Mouse (Mus musculus) embryonic facial prominence, embryonic 13.5 days (tissue): ENCODE results near the gene Epas1. TPM values are rescaled to one million over a fixed set of nuclear protein-coding genes. Genes with fewer than 3 reads are reported as not detected.

ENCODE experiments used
- ATAC-seq: fragments of 200-750 bp; cut with Nextera tagmentation; 2 replicates; pipeline ENCODE4 v1.8.0; 2017; ENCODE audit warnings: low read depth; ENCODE audit not compliant: insufficient number of reproducible peaks, insufficient read depth, low FRiP score, low TSS enrichment
- H3K27ac ChIP-seq: fragments of 300-500 bp; sonication (generic); 2 replicates; pipeline ENCODE4 v1.5.1; 2015; ENCODE audit warnings: moderate library complexity, mild to moderate bottlenecking, inconsistent platforms
- H3K27me3 ChIP-seq: fragments of 300-500 bp; sonication (generic); 2 replicates; pipeline ENCODE4 v1.6.1; 2015; ENCODE audit warnings: mild to moderate bottlenecking, inconsistent platforms
- H3K36me3 ChIP-seq: fragments of 300-500 bp; sonication (generic); 2 replicates; pipeline ENCODE4 v1.6.1; 2015; ENCODE audit warnings: mild to moderate bottlenecking, inconsistent platforms
- H3K4me1 ChIP-seq: fragments of 300-500 bp; sonication (generic); 2 replicates; pipeline ENCODE4 v1.6.1; 2015; ENCODE audit warnings: inconsistent platforms
- H3K4me2 ChIP-seq: fragments of 300-500 bp; sonication (generic); 2 replicates; pipeline ENCODE4 v1.6.1; 2015; ENCODE audit warnings: moderate library complexity, mild to moderate bottlenecking, inconsistent platforms
- H3K4me3 ChIP-seq: fragments of 300-500 bp; sonication (generic); 2 replicates; pipeline ENCODE4 v1.5.1; 2015; ENCODE audit warnings: mild to moderate bottlenecking, inconsistent platforms
- H3K9ac ChIP-seq: fragments of 300-500 bp; sonication (generic); 2 replicates; pipeline ENCODE4 v1.6.1; 2015; ENCODE audit warnings: mild to moderate bottlenecking, inconsistent platforms
- H3K9me3 ChIP-seq: fragments of 300-500 bp; sonication (generic); 2 replicates; pipeline ENCODE4 v1.6.1; 2016; ENCODE audit warnings: inconsistent platforms
- WGBS: fragments of 180-500 bp; shearing (Covaris S2); methylation state at CpG from one replicate; pipeline ENCODE4 v1.1.7; 2015; ENCODE audit warnings: mixed read lengths; 5-methylcytosine and 5-hydroxymethylcytosine counted together
- polyA plus RNA-seq: library from polyadenylated mRNA; unstranded; fragments of >200 nt; fragmentation: Nextera tagmentation; extraction: Ambion mirVana; gene quantifications from 2 replicates; pipeline ENCODE4 v1.2.1, GENCODE M21; 2015

The Epas1 gene
- polyA plus RNA-seq, 1 experiment from 2014 or later: 3.0 TPM

GRCm38 (mm10) chr17:86798460-86798859, 45.0 kb downstream of the Epas1 start:
- peaks cover 24% of the 10 kb centered on the region for H3K4me1 ChIP-seq
- no peaks in the 10 kb centered on the region for H3K27me3 ChIP-seq
- H3K4me3 ChIP-seq: no peak overlapping the region
- H3K36me3 ChIP-seq: no peaks in the 10 kb centered on the region
- H3K9ac ChIP-seq: no peak overlapping the region
- 56% methylated on average over 8 of the region's 8 CpGs for WGBS
- no peaks in the 10 kb centered on the region for H3K9me3 ChIP-seq
- no peak for ATAC-seq
- H3K27ac ChIP-seq: peak overlapping the region; percentile 18; the same call in 1 of the 2 replicates
- no peak overlapping the region for H3K4me2 ChIP-seq

GRCm38 (mm10) chr17:86798951-86799350, 45.5 kb downstream of the Epas1 start:
- no peak for ATAC-seq
- 84% methylated on average over 11 of the region's 11 CpGs for WGBS
- Histone ChIP-seq H3K9me3 (no peaks in the 10 kb centered on the region), H3K4me3 (no peak overlapping the region), H3K9ac (no peak overlapping the region), H3K4me2 (no peak overlapping the region), H3K36me3 (no peaks in the 10 kb centered on the region), H3K4me1 (peaks cover 24% of the 10 kb centered on the region), H3K27me3 (no peaks in the 10 kb centered on the region), H3K27ac (no peak overlapping the region)

GRCm38 (mm10) chr17:86800535-86800934, 47.0 kb downstream of the Epas1 start:
- Histone ChIP-seq H3K27me3 (no peaks in the 10 kb centered on the region), H3K36me3 (no peaks in the 10 kb centered on the region), H3K27ac (peak overlapping the region; percentile 9; the same call in 1 of the 2 replicates), H3K9me3 (no peaks in the 10 kb centered on the region), H3K4me2 (no peak overlapping the region), H3K9ac (no peak overlapping the region), H3K4me1 (peaks cover 24% of the 10 kb centered on the region), H3K4me3 (no peak overlapping the region)
- 62% methylated on average over 12 of the region's 12 CpGs for WGBS
- no peak for ATAC-seq

DNA sequence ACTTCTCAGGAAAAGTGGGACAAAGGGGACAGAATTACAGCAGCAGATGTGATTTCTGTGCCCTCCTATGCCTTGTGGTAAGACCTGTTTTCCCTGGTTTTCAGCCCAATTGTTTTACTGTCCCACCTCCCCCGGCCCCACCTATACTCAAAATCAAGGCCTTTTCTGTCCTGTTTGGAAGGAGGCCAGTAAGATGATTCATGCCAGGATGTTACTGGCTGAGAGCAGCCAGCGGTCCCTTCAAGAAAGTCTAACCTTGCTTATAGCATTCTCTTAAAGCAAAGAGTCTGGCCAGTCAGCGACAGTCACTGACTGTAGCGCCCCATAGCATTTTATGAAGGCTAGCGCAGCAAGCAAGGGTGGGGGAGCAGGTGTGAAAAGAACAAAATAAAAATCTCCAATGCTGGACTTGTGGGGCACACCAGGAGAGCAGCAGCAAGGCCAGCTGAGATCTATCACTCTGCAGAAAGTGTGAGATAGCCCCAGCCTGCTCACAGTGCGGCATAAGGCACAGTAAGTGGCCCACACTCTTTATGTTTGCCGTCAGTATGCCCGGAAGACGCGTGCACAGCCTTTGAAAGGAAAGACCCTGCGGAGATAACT, 47.8 kb downstream of the Epas1 start:
- Histone ChIP-seq H3K4me1 (peaks cover 24% of the 10 kb centered on the region), H3K27me3 (no peaks in the 10 kb centered on the region), H3K27ac (peak overlapping the region; percentile 57), H3K9me3 (no peaks in the 10 kb centered on the region), H3K9ac (no peak overlapping the region), H3K4me3 (no peak overlapping the region), H3K4me2 (no peak overlapping the region), H3K36me3 (no peaks in the 10 kb centered on the region)
- ATAC-seq: no peak
- 77% methylated on average over 11 of the region's 11 CpGs for WGBS

DNA sequence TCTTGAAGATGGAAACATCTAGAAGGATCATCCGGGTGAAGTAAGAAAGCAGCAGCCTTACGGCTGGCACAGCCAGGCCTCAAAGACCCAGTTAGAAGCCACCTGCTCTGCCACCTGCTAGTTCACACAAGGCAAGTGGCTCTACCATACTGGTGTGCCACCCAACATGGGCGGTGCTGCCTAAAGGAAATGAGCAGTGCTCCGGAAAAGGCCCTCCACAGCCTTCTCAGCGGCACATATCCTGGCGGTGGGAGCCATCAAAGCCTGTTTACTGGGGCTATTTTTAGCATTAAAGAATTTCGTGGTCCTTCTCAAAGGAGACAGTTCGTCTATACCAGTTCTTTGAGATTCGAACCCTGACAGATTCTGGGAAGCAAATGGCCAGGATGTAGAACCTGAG, 48.4 kb downstream of the Epas1 start:
- H3K4me1 ChIP-seq: peaks cover 24% of the 10 kb centered on the region
- no peaks in the 10 kb centered on the region for H3K36me3 ChIP-seq
- H3K4me3 ChIP-seq: no peak overlapping the region
- H3K9ac ChIP-seq: no peak overlapping the region
- H3K9me3 ChIP-seq: no peaks in the 10 kb centered on the region
- 59% methylated on average over 9 of the region's 9 CpGs for WGBS
- peak overlapping the region; percentile 57; the same call in 1 of the 2 replicates for H3K27ac ChIP-seq
- no peak for ATAC-seq
- no peaks in the 10 kb centered on the region for H3K27me3 ChIP-seq
- H3K4me2 ChIP-seq: no peak overlapping the region

DNA sequence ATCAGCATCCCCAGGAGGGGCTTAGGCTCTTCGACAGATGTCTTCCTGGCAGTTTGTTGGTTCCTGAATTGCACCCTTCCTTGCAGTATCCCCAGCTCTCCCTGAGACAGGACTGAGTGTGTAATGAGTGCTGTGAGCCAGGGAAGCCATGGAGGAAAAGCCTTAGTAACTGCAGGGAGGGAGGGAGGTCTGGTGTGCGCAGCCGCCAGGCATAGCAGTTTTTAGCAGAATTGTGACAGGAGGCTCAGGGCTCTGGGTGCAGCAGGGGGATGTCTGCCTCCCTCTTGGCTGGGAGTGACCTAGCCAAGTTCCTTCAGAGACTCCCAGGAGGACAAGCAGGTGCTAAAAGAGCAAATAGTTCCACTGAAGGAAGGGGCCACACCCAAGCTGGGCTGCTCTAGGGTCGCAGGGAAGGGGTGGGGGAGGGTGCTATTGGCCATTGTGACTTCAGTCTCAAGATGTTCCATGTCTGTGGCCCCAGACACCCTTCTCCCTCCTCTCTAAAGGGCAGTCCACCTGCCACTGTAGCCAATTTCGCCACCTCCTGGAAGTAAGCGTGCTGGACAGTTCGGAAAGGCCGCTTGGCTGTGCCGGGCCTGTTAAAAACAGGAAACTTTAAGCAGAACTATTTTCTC, 49.0 kb downstream of the Epas1 start:
- ATAC-seq: no peak
- Histone ChIP-seq H3K4me3 (no peak overlapping the region), H3K36me3 (no peaks in the 10 kb centered on the region), H3K27me3 (no peaks in the 10 kb centered on the region), H3K9ac (no peak overlapping the region), H3K4me1 (peaks cover 24% of the 10 kb centered on the region), H3K27ac (0 out of 2 replicates have a peak overlapping the region, but pooled peaks have one; percentile 2), H3K4me2 (no peak overlapping the region), H3K9me3 (no peaks in the 10 kb centered on the region)
- whole genome bisulfite sequencing: 63% methylated on average over 9 of the region's 9 CpGs

DNA sequence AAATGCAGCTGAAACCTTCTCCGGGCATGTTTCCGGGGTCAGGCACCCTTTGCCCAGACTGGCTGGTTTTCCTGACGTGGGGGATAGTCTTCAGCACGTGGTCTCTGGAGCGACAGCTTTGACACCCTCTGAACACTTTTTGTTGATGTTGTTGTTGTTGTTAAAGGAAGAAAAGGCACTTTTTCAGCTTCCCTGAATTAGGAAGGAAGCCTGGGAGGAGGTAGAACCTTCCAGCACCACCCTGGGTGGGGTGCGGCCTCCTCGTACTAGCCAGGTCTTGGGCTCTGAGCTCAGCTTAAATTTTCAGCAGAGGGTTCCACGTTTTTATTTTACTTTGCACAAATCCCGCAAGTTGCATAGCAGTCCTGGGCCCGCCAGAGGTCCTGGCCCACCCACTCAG, 49.6 kb downstream of the Epas1 start:
- no peak overlapping the region for H3K9ac ChIP-seq
- H3K36me3 ChIP-seq: no peaks in the 10 kb centered on the region
- H3K4me2 ChIP-seq: no peak overlapping the region
- no peak overlapping the region for H3K27ac ChIP-seq
- no peaks in the 10 kb centered on the region for H3K27me3 ChIP-seq
- no peak for ATAC-seq
- H3K4me1 ChIP-seq: peaks cover 24% of the 10 kb centered on the region
- WGBS: 80% methylated on average over 10 of the region's 10 CpGs
- no peak overlapping the region for H3K4me3 ChIP-seq
- no peaks in the 10 kb centered on the region for H3K9me3 ChIP-seq

DNA sequence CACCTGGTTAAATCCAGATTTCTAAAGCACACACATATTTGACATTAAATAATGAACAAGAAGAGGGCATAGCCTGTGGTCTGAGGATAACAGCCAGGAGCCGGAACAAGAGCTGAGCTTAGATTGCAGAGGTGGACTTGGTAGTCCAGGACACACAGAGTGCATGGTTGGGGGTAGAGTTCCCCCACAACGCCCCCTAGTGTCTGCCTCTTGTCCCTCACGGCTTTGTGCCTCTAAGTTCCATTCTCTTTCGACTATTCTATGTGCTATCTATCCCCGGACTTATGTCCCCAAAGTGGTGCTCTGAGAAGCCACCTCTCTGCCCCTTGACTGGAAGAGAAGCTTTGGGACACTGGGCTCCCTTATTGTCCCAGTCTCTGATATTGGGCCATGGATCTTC, 50.2 kb downstream of the Epas1 start:
- H3K36me3 ChIP-seq: no peaks in the 10 kb centered on the region
- no peak overlapping the region for H3K4me2 ChIP-seq
- no peak overlapping the region for H3K9ac ChIP-seq
- no peaks in the 10 kb centered on the region for H3K27me3 ChIP-seq
- H3K9me3 ChIP-seq: no peaks in the 10 kb centered on the region
- no peak for ATAC-seq
- no peak overlapping the region for H3K27ac ChIP-seq
- peaks cover 20% of the 10 kb centered on the region for H3K4me1 ChIP-seq
- WGBS: 80% methylated on average over 5 of the region's 5 CpGs
- no peak overlapping the region for H3K4me3 ChIP-seq

GRCm38 (mm10) chr17:86812029-86812428, 58.5 kb downstream of the Epas1 start:
- no peak overlapping the region for H3K9ac ChIP-seq

GRCm38 (mm10) chr17:86814320-86814719, 60.8 kb downstream of the Epas1 start:
- Histone ChIP-seq H3K36me3 (no peaks in the 10 kb centered on the region), H3K27me3 (peaks cover 4% of the 10 kb centered on the region; the same call in 1 of the 2 replicates), H3K4me2 (no peak overlapping the region), H3K27ac (no peak overlapping the region), H3K4me1 (peaks cover 9% of the 10 kb centered on the region; the same call in 1 of the 2 replicates), H3K4me3 (no peak overlapping the region), H3K9me3 (no peaks in the 10 kb centered on the region), H3K9ac (no peak overlapping the region)
- 32% methylated on average over 1 of the region's 1 CpGs for WGBS
- ATAC-seq: no peak

More at GRCm38 (mm10) chr17:86812029-86812428, 58.5 kb downstream of the Epas1 start:
- WGBS: 1% methylated on average over 4 of the region's 4 CpGs
- H3K36me3 ChIP-seq: no peaks in the 10 kb centered on the region
- no peak overlapping the region for H3K27ac ChIP-seq
- 0 out of 2 replicates have a peak, but pooled peaks have one; percentile 32 for ATAC-seq
- H3K4me2 ChIP-seq: no peak overlapping the region
- H3K4me3 ChIP-seq: no peak overlapping the region
- H3K4me1 ChIP-seq: peaks cover 4% of the 10 kb centered on the region; the same call in 1 of the 2 replicates
- peaks cover 4% of the 10 kb centered on the region; the same call in 1 of the 2 replicates for H3K27me3 ChIP-seq
- no peaks in the 10 kb centered on the region for H3K9me3 ChIP-seq

DNA sequence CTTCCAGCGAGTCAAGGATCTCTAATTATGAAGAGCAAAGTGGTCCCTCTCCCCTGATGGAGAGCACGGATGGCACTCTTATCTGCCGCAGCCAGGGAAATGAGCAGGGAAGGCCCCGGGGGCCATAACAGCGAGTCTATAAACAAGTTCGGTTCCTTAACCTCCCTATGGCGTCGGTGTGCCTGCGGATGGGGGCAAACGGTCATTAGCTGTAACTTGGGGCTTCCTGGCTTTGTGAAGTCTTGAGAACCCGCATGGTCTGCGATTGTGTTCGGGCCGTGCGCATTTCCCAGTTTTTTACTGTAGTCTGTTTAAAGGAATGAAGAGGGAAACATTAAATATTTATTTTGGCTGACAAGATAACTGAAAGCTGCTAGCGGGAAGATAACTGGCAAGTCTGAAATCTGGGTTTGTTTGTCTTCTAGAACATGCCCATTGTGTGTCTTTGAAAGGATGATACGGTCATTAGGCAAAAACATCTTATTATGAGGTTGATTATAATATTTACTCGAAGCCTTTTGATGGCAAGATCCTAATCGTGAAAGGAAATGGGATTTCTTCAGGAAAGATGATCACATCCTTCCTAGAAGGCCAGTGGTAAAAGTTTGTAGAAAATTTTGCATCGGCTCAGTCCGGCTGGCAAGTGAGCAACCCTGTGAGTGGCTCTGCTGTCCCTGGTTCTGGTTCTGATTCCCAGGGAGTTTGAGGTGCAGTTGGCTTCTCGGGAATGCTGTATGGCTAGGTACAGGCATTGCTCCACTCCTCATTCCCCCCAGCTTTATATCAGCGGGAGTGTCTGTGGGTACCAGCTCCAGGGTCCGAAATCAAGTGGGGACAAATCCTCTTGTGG, 61.7 kb downstream of the Epas1 start:
- H3K36me3 ChIP-seq: no peaks in the 10 kb centered on the region
- no peaks in the 10 kb centered on the region for H3K9me3 ChIP-seq
- no peak overlapping the region for H3K27ac ChIP-seq
- no peak overlapping the region for H3K4me2 ChIP-seq
- no peak overlapping the region for H3K9ac ChIP-seq
- WGBS: 77% methylated on average over 24 of the region's 24 CpGs
- no peaks in the 10 kb centered on the region for H3K27me3 ChIP-seq
- no peak for ATAC-seq
- H3K4me3 ChIP-seq: no peak overlapping the region
- peaks cover 16% of the 10 kb centered on the region; the same call in 1 of the 2 replicates for H3K4me1 ChIP-seq
